Mouse (Mus musculus) megakaryocyte progenitor cell, adult 5-6 weeks (primary cell): ENCODE results near the gene Uhrf1bp1. TPM values are rescaled to one million over a fixed set of nuclear protein-coding genes. Genes with fewer than 3 reads are reported as not detected.

ENCODE experiments used
- ATAC-seq: replicated peaks from 2 replicates; pipeline ENCODE4 v1.8.0; 2016; ENCODE audit warnings: mild to moderate bottlenecking, moderate TSS enrichment, inconsistent platforms; ENCODE audit not compliant: poor library complexity
- total RNA-seq, 2 experiments: library from RNA; stranded (forward) in 1 of 2; stranded (reverse) in 1 of 2; fragments of 157-497, 149-512 nt in 1 of 2; fragments of 200-1000 nt in 1 of 2; gene quantifications; 2 replicates each; pipeline versions ENCODE4 v1.2.3 to v1.2.4; 2015 to 2017

Uhrf1bp1 gene
- total RNA-seq, 2 experiments from 2014 or later: 8.1 to 9.3 TPM

DNA sequence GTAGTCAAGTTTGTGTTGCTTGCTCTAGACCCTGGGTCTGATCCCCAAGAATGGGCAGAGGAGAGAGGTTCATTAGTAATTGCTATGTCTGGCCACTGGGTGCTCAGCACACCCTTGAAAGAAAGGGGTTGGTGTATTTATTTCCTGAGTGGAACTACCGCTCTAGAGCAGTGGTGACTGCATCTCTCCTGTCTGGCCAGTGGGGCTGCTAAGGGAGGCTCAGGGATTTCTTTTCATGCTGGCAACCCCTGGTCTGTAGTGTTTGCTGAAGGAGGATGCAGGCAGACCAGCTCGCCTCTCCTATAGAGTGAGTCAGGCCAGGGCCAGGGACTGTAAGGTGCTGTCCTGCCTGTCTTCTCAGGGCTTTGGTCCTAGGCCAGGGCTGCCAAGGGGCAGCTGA lies 90.9 kb downstream of the Uhrf1bp1 start:
- ATAC-seq: no peak

Other genes starting within 250 kb of the Uhrf1bp1 start
- 70.9 and 74.6 TPM in 2 replicates for gene Nudt3, start 232.9 kb upstream of the Uhrf1bp1 start, total RNA-seq (2015)
- gene Nudt3, start 232.9 kb upstream of the Uhrf1bp1 start, total RNA-seq (2017): 171 and 186 TPM in 2 replicates
- gene RPS10-NUDT3, start 221.2 kb upstream of the Uhrf1bp1 start, total RNA-seq (2015): not detected in 2 replicates
- not detected in 2 replicates for gene RPS10-NUDT3, start 221.2 kb upstream of the Uhrf1bp1 start, total RNA-seq (2017)
- gene Rps10, start 219.8 kb upstream of the Uhrf1bp1 start, total RNA-seq (2015): 2,101 and 2,175 TPM in 2 replicates
- gene Rps10, start 219.8 kb upstream of the Uhrf1bp1 start, total RNA-seq (2017): 2,717 and 3,085 TPM in 2 replicates
- not detected in 2 replicates for gene Pacsin1, start 200.9 kb upstream of the Uhrf1bp1 start, total RNA-seq (2015)
- gene Pacsin1, start 200.9 kb upstream of the Uhrf1bp1 start, total RNA-seq (2017): 0.47 TPM in 1 of 2 replicates, not detected in the other
- gene Spdef, start 127.5 kb upstream of the Uhrf1bp1 start, total RNA-seq (2015): not detected in 2 replicates
- not detected in 2 replicates for gene Spdef, start 127.5 kb upstream of the Uhrf1bp1 start, total RNA-seq (2017)
- 27.6 and 32.4 TPM in 2 replicates for gene D17Wsu92e, start 35.8 kb upstream of the Uhrf1bp1 start, total RNA-seq (2015)
- 46.4 and 57.5 TPM in 2 replicates for gene D17Wsu92e, start 35.8 kb upstream of the Uhrf1bp1 start, total RNA-seq (2017)
- 147 and 154 TPM in 2 replicates for gene Snrpc, start 18.3 kb upstream of the Uhrf1bp1 start, total RNA-seq (2015)
- 128 and 132 TPM in 2 replicates for gene Snrpc, start 18.3 kb upstream of the Uhrf1bp1 start, total RNA-seq (2017)
- gene Anks1, start 52.9 kb downstream of the Uhrf1bp1 start, total RNA-seq (2015): 29.5 and 34.7 TPM in 2 replicates
- 29.0 and 34.3 TPM in 2 replicates for gene Anks1, start 52.9 kb downstream of the Uhrf1bp1 start, total RNA-seq (2017)
- gene Taf11, start 53.4 kb downstream of the Uhrf1bp1 start, total RNA-seq (2015): 60.7 and 61.8 TPM in 2 replicates
- 29.6 and 30.4 TPM in 2 replicates for gene Taf11, start 53.4 kb downstream of the Uhrf1bp1 start, total RNA-seq (2017)
- gene Tcp11, start 224.2 kb downstream of the Uhrf1bp1 start, total RNA-seq (2015): 0.67 and 1.4 TPM in 2 replicates
- 2.4 and 2.5 TPM in 2 replicates for gene Tcp11, start 224.2 kb downstream of the Uhrf1bp1 start, total RNA-seq (2017)